Comparison of ENCODE assay signal across 17 mouse cellular contexts in the genomic region with DNA sequence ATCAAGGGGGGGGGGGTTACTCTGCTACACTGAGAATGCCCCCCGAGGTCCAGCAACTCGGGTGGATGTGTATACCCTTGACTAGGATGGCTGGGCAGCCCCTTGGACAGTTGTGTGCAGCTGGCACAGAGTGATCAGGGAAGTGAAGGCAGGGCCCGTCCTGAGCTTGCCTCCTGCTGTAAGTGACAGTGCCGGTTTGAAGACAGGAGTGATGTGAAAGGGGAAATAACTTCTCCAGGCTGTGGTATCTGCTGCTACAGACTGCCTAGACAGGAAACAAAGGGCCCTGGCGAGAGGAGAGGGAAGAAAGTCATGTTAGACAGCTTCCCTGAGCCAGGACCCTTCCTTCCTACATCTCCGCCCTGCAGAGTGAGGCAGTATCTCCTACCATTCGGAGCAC. TPM values are rescaled to one million over a fixed set of nuclear protein-coding genes. Genes with fewer than 3 reads are reported as not detected.
DNase-seq lines count a peak whose midpoint lies in the region; ATAC-seq and TF ChIP-seq lines count a peak whose summit lies in the region.
"Had no signal": no experiment of that assay in that cellular context is flagged by ENCODE, and none has a peak within 500 bp of the region (broad histone marks: within the 10 kb centered on the region; RNA-seq: fewer than 3 reads in every experiment).

No protein-coding gene starts in this region.

- H3K27ac ChIP-seq in heart, embryonic 10.5 days: 0 out of 2 replicates have a peak overlapping the region, but pooled peaks have one; percentile 17
- H3K27ac ChIP-seq in heart, embryonic 11.5 days (ENCODE audit: low read depth, low read length): no peak overlapping the region
- peak overlapping the region; percentile 19; the same call in 1 of the 2 replicates for H3K27ac ChIP-seq in lung, embryonic 15.5 days
- 0 out of 2 replicates have a peak overlapping the region, but pooled peaks have one; percentile 24 for H3K27ac ChIP-seq in forebrain, embryonic 14.5 days (ENCODE audit: low read depth, low read length)
- H3K27ac ChIP-seq in liver, postnatal 0 days (ENCODE audit: low read depth): no peak overlapping the region

- H3K4me3 ChIP-seq in heart, embryonic 10.5 days: no peak overlapping the region
- H3K4me3 ChIP-seq in heart, embryonic 11.5 days (ENCODE audit: low read depth, low read length): no peak overlapping the region
- H3K4me3 ChIP-seq in lung, embryonic 15.5 days: no peak overlapping the region
- no peak overlapping the region for H3K4me3 ChIP-seq in forebrain, embryonic 14.5 days (ENCODE audit: low read depth, low read length)
- no peak overlapping the region for H3K4me3 ChIP-seq in liver, postnatal 0 days (ENCODE audit: low read depth, low read length)

- no peak for TF ChIP-seq CTCF in liver, postnatal 0 days (IDR thresholded peaks at IDR 0.05; ENCODE audit: low read depth)

- H3K9ac ChIP-seq in heart, embryonic 11.5 days (ENCODE audit: low read depth, low read length): no peak overlapping the region
- no peak overlapping the region for H3K9ac ChIP-seq in lung, embryonic 15.5 days
- no peak overlapping the region for H3K9ac ChIP-seq in forebrain, embryonic 14.5 days (ENCODE audit: low read length)
- no peak overlapping the region for H3K9ac ChIP-seq in liver, postnatal 0 days (replicated peaks)

- TF ChIP-seq EP300 in liver, postnatal 0 days (IDR thresholded peaks at IDR 0.05; ENCODE audit: low read depth): no peak

- H3K4me1 ChIP-seq in heart, embryonic 10.5 days: peaks cover 67% of the 10 kb centered on the region
- peaks cover 30% of the 10 kb centered on the region for H3K4me1 ChIP-seq in heart, embryonic 11.5 days (ENCODE audit: control insufficient read depth, insufficient read depth, low read length)
- H3K4me1 ChIP-seq in lung, embryonic 15.5 days: peaks cover 36% of the 10 kb centered on the region
- H3K4me1 ChIP-seq in forebrain, embryonic 14.5 days (ENCODE audit: control insufficient read depth, insufficient read depth, low read length): peaks cover 24% of the 10 kb centered on the region
- peaks cover 11% of the 10 kb centered on the region for H3K4me1 ChIP-seq in liver, postnatal 0 days (ENCODE audit: insufficient read depth)

- 0 out of 2 replicates have a peak, but pooled peaks cover 2% of the 10 kb centered on the region for H3K27me3 ChIP-seq in heart, embryonic 10.5 days (ENCODE audit: insufficient read depth, poor library complexity, severe bottlenecking)
- H3K27me3 ChIP-seq in heart, embryonic 11.5 days (ENCODE audit: control insufficient read depth, insufficient read depth, low read length): no peaks in the 10 kb centered on the region
- H3K27me3 ChIP-seq in lung, embryonic 15.5 days: no peaks in the 10 kb centered on the region
- H3K27me3 ChIP-seq in forebrain, embryonic 14.5 days (replicated peaks; ENCODE audit: control insufficient read depth, insufficient read depth, low read length): no peaks in the 10 kb centered on the region
- peaks cover 22% of the 10 kb centered on the region for H3K27me3 ChIP-seq in liver, postnatal 0 days (ENCODE audit: insufficient read depth, low read length)
- H3K27me3 ChIP-seq: Patski had no signal

- H3K36me3 ChIP-seq in heart, embryonic 10.5 days: peaks cover 10% of the 10 kb centered on the region; the same call in 1 of the 2 replicates
- peaks cover 2% of the 10 kb centered on the region; the same call in 1 of the 2 replicates for H3K36me3 ChIP-seq in heart, embryonic 11.5 days (ENCODE audit: control insufficient read depth, insufficient read depth, low read length)
- H3K36me3 ChIP-seq in lung, embryonic 15.5 days: no peaks in the 10 kb centered on the region
- H3K36me3 ChIP-seq in forebrain, embryonic 14.5 days (ENCODE audit: control insufficient read depth, insufficient read depth, low read length): peaks cover 48% of the 10 kb centered on the region
- H3K36me3 ChIP-seq in liver, postnatal 0 days (replicated peaks; ENCODE audit: insufficient read depth, low read length): no peaks in the 10 kb centered on the region

- H3K9me3 ChIP-seq in heart, embryonic 10.5 days: no peaks in the 10 kb centered on the region
- H3K9me3 ChIP-seq in heart, embryonic 11.5 days (replicated peaks; ENCODE audit: control insufficient read depth, low read length): no peaks in the 10 kb centered on the region
- H3K9me3 ChIP-seq in lung, embryonic 15.5 days: no peaks in the 10 kb centered on the region
- no peaks in the 10 kb centered on the region for H3K9me3 ChIP-seq in forebrain, embryonic 14.5 days (replicated peaks; ENCODE audit: control insufficient read depth, low read length)
- H3K9me3 ChIP-seq in liver, postnatal 0 days (ENCODE audit: low read length): no peaks in the 10 kb centered on the region

- no peak for DNase-seq in heart, embryonic 10.5 days (ENCODE audit: low spot score)
- DNase-seq in lung, postnatal 4 days: no peak
- DNase-seq in forebrain, embryonic 14.5 days (ENCODE audit: low spot score): no peak
- DNase-seq in liver, postnatal 0 days: no peak
- no peak for DNase-seq in adrenal gland, adult (ENCODE audit: inconsistent age in 2 of 2, low spot score in 1 of 2)
- no peak for DNase-seq in adrenal gland, adult 8-10 months
- DNase-seq: adrenal gland, postnatal 14 days; cerebellum, adult 11 months; embryo, embryonic 11 days; layer of hippocampus, postnatal 36 days; thymus, adult 2 months had no signal

- no peak for ATAC-seq in heart, embryonic 11.5 days (replicated peaks; ENCODE audit: insufficient number of reproducible peaks, low FRiP score, low TSS enrichment)
- no peak for ATAC-seq in lung, embryonic 15.5 days (ENCODE audit: borderline replicate concordance, extremely low read depth, low FRiP score, low TSS enrichment)
- ATAC-seq in forebrain, embryonic 14.5 days: no peak
- ATAC-seq in liver, postnatal 0 days: peak; percentile 8; the same call in 1 of the 2 replicates
- ATAC-seq: Patski had no signal

- H3K4me2 ChIP-seq in heart, embryonic 11.5 days: no peak overlapping the region
- H3K4me2 ChIP-seq in lung, embryonic 15.5 days: no peak overlapping the region
- 0 out of 2 replicates have a peak overlapping the region, but pooled peaks have one; percentile 56 for H3K4me2 ChIP-seq in forebrain, embryonic 14.5 days (ENCODE audit: low read length)
- H3K4me2 ChIP-seq in liver, postnatal 0 days (ENCODE audit: low read depth, low read length): no peak overlapping the region

- WGBS in heart, embryonic 10.5 days: 55% methylated on average over 7 of the region's 7 CpGs
- WGBS in heart, embryonic 11.5 days (ENCODE audit: insufficient replicate concordance): 49% methylated on average over 7 of the region's 7 CpGs
- 47% methylated on average over 7 of the region's 7 CpGs for WGBS in lung, embryonic 15.5 days
- WGBS in forebrain, embryonic 14.5 days: 85% methylated on average over 7 of the region's 7 CpGs
- 31% methylated on average over 7 of the region's 7 CpGs for WGBS in liver, postnatal 0 days (ENCODE audit: insufficient replicate concordance)

RNA-seq across cellular contexts. Expression of a gene that starts 5.2 kb away (rescaled TPM):
- 7.7 and 9.9 TPM in 2 replicates for polyA plus RNA-seq in heart, embryonic 10.5 days (2016; fragmentation: Nextera tagmentation; extraction: Ambion mirVana)
- 7.7 and 8.2 TPM in 2 replicates for polyA plus RNA-seq in heart, embryonic 11.5 days (2014; fragmentation: Nextera tagmentation; extraction: Ambion mirVana)
- 13.0 and 13.1 TPM in 2 replicates for polyA plus RNA-seq in lung, embryonic 15.5 days (2015; fragmentation: Nextera tagmentation; extraction: Ambion mirVana)
- 25.2 and 31.7 TPM in 2 replicates for polyA plus RNA-seq in forebrain, embryonic 14.5 days (2014; fragmentation: Nextera tagmentation; extraction: Ambion mirVana)
- polyA plus RNA-seq in liver, postnatal 0 days (2015; fragmentation: Nextera tagmentation; extraction: Ambion mirVana): 1.3 and 1.4 TPM in 2 replicates
- 1 to 10 TPM; 2.4 to 5.8 (median 3.9) TPM for total RNA-seq in adrenal gland, adult 8-10 months (2022)

RNA-seq across cellular contexts. Expression of a gene that starts 42.6 kb away (rescaled TPM):
- 11.4 and 12.1 TPM in 2 replicates for polyA plus RNA-seq in heart, embryonic 10.5 days (2016; fragmentation: Nextera tagmentation; extraction: Ambion mirVana)
- 7.9 and 10.6 TPM in 2 replicates for polyA plus RNA-seq in heart, embryonic 11.5 days (2014; fragmentation: Nextera tagmentation; extraction: Ambion mirVana)
- 12.6 and 13.6 TPM in 2 replicates for polyA plus RNA-seq in lung, embryonic 15.5 days (2015; fragmentation: Nextera tagmentation; extraction: Ambion mirVana)
- polyA plus RNA-seq in forebrain, embryonic 14.5 days (2014; fragmentation: Nextera tagmentation; extraction: Ambion mirVana): 7.6 and 9.1 TPM in 2 replicates
- 0.80 and 0.99 TPM in 2 replicates for polyA plus RNA-seq in liver, postnatal 0 days (2015; fragmentation: Nextera tagmentation; extraction: Ambion mirVana)
- total RNA-seq in adrenal gland, adult 8-10 months (2022): 1 to 10 TPM; 2.7 to 6.6 (median 4.6) TPM

RNA-seq across cellular contexts. Expression of a gene that starts 50.5 kb away (rescaled TPM):
- not detected in 2 replicates for polyA plus RNA-seq in heart, embryonic 10.5 days (2016; fragmentation: Nextera tagmentation; extraction: Ambion mirVana)
- polyA plus RNA-seq in heart, embryonic 11.5 days (2014; fragmentation: Nextera tagmentation; extraction: Ambion mirVana): not detected in 2 replicates
- not detected in 2 replicates for polyA plus RNA-seq in lung, embryonic 15.5 days (2015; fragmentation: Nextera tagmentation; extraction: Ambion mirVana)
- polyA plus RNA-seq in forebrain, embryonic 14.5 days (2014; fragmentation: Nextera tagmentation; extraction: Ambion mirVana): not detected in 2 replicates
- polyA plus RNA-seq in liver, postnatal 0 days (2015; fragmentation: Nextera tagmentation; extraction: Ambion mirVana): not detected in 2 replicates
- not detected for total RNA-seq in adrenal gland, adult 8-10 months (2022)
- total RNA-seq: adrenal gland, postnatal 14 days; layer of hippocampus, postnatal 36 days had no signal
- polyA plus RNA-seq: heart, postnatal 0 days; kidney, embryonic 14.5 days; limb, embryonic 14.5 days; Patski had no signal

Comparison
In these comparisons a context has a peak if more than half of its experiments do, and no peak if none do; other contexts are left out.
1. H3K27ac ChIP-seq: peak in heart, embryonic 10.5 days (single experiment), lung, embryonic 15.5 days (single experiment) and forebrain, embryonic 14.5 days (single experiment); none in heart, embryonic 11.5 days (single experiment) and liver, postnatal 0 days (single experiment).